Mouse (Mus musculus) E14TG2a.4 (cell line): ENCODE results near the gene Olfr623.

ENCODE experiments used
- CTCF ChIP-seq: conservative IDR thresholded peaks from 2 replicates; pipeline ENCODE4 v1.5.1; 2014; ENCODE audit warnings: low read length
- POU5F1 ChIP-seq: IDR thresholded peaks from 2 replicates; pipeline ENCODE4 v1.6.1; 2014; ENCODE audit warnings: low read length, borderline replicate concordance

GRCm38 (mm10) chr7:103682420-103682819 lies 18.9 kb upstream of the Olfr623 start, which contains the start of gene Olfr625-ps1:
- no peak for TF ChIP-seq CTCF
- TF ChIP-seq POU5F1 = no peak
